Mouse (Mus musculus) heart, embryonic 14.5 days (tissue): ENCODE measurements around the gene Ppp2r5b. TPM values are rescaled to one million over a fixed set of nuclear protein-coding genes. Genes with fewer than 3 reads are reported as not detected.

ENCODE experiments used
- microRNA counts: library from miRNA; unstranded; fragments of <30 nt; microRNA quantifications from one replicate; lab custom pipeline; 2016
- microRNA-seq: library from miRNA; unstranded; fragments of <30 nt; microRNA quantifications from one replicate; pipeline ENCODE4, GENCODE M21; 2016
- polyA plus RNA-seq: library from polyadenylated mRNA; unstranded; fragments of >200 nt; fragmentation: Nextera tagmentation; extraction: Ambion mirVana; gene quantifications from 2 replicates; pipeline ENCODE4 v1.2.1, GENCODE M21; 2014

Gene Ppp2r5b
- polyA plus RNA-seq, 1 experiment from 2014 or later: 26.0 TPM

MicroRNAs encoded within 50 kb of the gene (microRNA counts, 519-probe panel; counts per million panel counts)
- microRNA mmu-miR-192 (lab: Ali Mortazavi, UCI): 322 counts per million, percentile 70 among the panel's probes with 10 or more counts

Small RNA genes within 50 kb of the gene (microRNA-seq; reads per million reads assigned to microRNA genes)
- gene Mir192: 60.4 reads per million, percentile 45 among the genes with 10 or more reads in this experiment
- gene Mir194-2: 60.1 reads per million, percentile 45 among the genes with 10 or more reads in this experiment

Other genes with a start within 250 kb of the Ppp2r5b start
- gene Slc22a20, start 249.7 kb downstream of the Ppp2r5b start, polyA plus RNA-seq: not detected in 2 replicates
- gene Capn1, start 220.0 kb downstream of the Ppp2r5b start, polyA plus RNA-seq: 6.5 and 7.3 TPM in 2 replicates
- gene Syvn1, start 189.3 kb downstream of the Ppp2r5b start, polyA plus RNA-seq: 14.8 and 16.0 TPM in 2 replicates
- gene Mrpl49, start 178.1 kb downstream of the Ppp2r5b start, polyA plus RNA-seq: 64.5 and 69.4 TPM in 2 replicates
- 562 and 618 TPM in 2 replicates for gene Fau, start 178.0 kb downstream of the Ppp2r5b start, polyA plus RNA-seq
- gene Znhit2, start 174.7 kb downstream of the Ppp2r5b start, polyA plus RNA-seq: 25.5 and 25.6 TPM in 2 replicates
- gene Tm7sf2, start 167.5 kb downstream of the Ppp2r5b start, polyA plus RNA-seq: 6.7 and 7.6 TPM in 2 replicates
- 36.9 and 44.8 TPM in 2 replicates for gene Vps51, start 158.6 kb downstream of the Ppp2r5b start, polyA plus RNA-seq
- not detected in 2 replicates for gene Tmem262, start 155.8 kb downstream of the Ppp2r5b start, polyA plus RNA-seq
- gene Gm28374, start 153.6 kb downstream of the Ppp2r5b start, polyA plus RNA-seq: 0.47 and 0.49 TPM in 2 replicates
- 46.6 and 52.9 TPM in 2 replicates for gene Zfpl1, start 150.9 kb downstream of the Ppp2r5b start, polyA plus RNA-seq
- gene Cdca5, start 150.9 kb downstream of the Ppp2r5b start, polyA plus RNA-seq: 24.0 and 24.5 TPM in 2 replicates
- gene AC131692.1, start 141.5 kb downstream of the Ppp2r5b start, polyA plus RNA-seq: 0.38 TPM in 1 of 2 replicates, not detected in the other
- 0.12 and 0.20 TPM in 2 replicates for gene Naaladl1, start 130.1 kb downstream of the Ppp2r5b start, polyA plus RNA-seq
- gene Sac3d1, start 117.2 kb downstream of the Ppp2r5b start, polyA plus RNA-seq: 36.0 and 36.3 TPM in 2 replicates
- 21.5 and 23.9 TPM in 2 replicates for gene Snx15, start 107.6 kb downstream of the Ppp2r5b start, polyA plus RNA-seq
- gene Batf2, start 94.9 kb downstream of the Ppp2r5b start, polyA plus RNA-seq: 0.30 TPM in 1 of 2 replicates, not detected in the other
- gene Arl2, start 94.3 kb downstream of the Ppp2r5b start, polyA plus RNA-seq: 61.3 and 70.7 TPM in 2 replicates
- gene Majin, start 51.5 kb downstream of the Ppp2r5b start, polyA plus RNA-seq: not detected in 2 replicates
- 0.36 TPM in 1 of 2 replicates, not detected in the other for gene Gpha2, start 9.5 kb downstream of the Ppp2r5b start, polyA plus RNA-seq
- 7.1 and 7.8 TPM in 2 replicates for gene Atg2a, start 5.8 kb upstream of the Ppp2r5b start, polyA plus RNA-seq
- gene Ehd1, start 40.9 kb upstream of the Ppp2r5b start, polyA plus RNA-seq: 51.7 and 60.0 TPM in 2 replicates
- 0.43 and 0.78 TPM in 2 replicates for gene Cdc42bpg, start 70.6 kb upstream of the Ppp2r5b start, polyA plus RNA-seq
- gene Men1, start 99.1 kb upstream of the Ppp2r5b start, polyA plus RNA-seq: 23.3 and 24.1 TPM in 2 replicates
- 9.0 and 13.0 TPM in 2 replicates for gene Map4k2, start 105.3 kb upstream of the Ppp2r5b start, polyA plus RNA-seq
- 86.9 and 93.1 TPM in 2 replicates for gene Sf1, start 127.8 kb upstream of the Ppp2r5b start, polyA plus RNA-seq
- 225 and 226 TPM in 2 replicates for gene Pygm, start 148.5 kb upstream of the Ppp2r5b start, polyA plus RNA-seq
- gene Rasgrp2, start 163.5 kb upstream of the Ppp2r5b start, polyA plus RNA-seq: 44.8 and 48.9 TPM in 2 replicates
- 0.12 and 0.66 TPM in 2 replicates for gene Nrxn2, start 182.9 kb upstream of the Ppp2r5b start, polyA plus RNA-seq